Mouse (Mus musculus) adipocyte (in vitro differentiated cells): ENCODE measurements around the gene Scml2.
"Not testable (repeated sequence)": the region's sequence is repeated elsewhere in the genome, so short reads cannot be mapped to it uniquely, and the experiment has no call there.

Source experiments
- DNase-seq: peaks from one replicate; pipeline ENCODE4 v3.0.0-alpha.2; 2016; ENCODE audit warnings: low spot score

The Scml2 gene

GRCm38 (mm10) chrX:161116893-161117292 lies at the start of gene Scml2:
Scml2 (plus strand) TSS chrX:161117193.
- DNase-seq: not testable (repeated sequence)

DNA sequence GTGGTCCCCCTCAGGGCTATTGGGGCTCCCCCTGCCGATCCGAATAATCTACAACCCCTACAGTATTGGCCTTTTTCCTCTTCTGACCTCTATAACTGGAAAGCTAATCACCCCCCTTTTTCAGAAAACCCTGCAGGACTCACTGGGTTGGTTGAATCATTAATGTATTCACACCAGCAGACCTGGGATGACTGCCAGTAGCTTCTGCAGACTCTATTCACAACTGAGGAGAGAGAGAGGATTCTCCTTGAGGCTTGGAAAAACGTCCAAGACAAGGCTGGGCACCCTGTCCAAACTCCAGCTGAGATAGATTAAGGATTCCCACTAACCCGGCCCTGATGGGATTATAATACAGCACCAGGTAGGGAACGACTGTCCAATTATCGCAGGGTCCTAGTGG lies 41.4 kb upstream of the Scml2 start:
- DNase-seq: not testable (repeated sequence)

DNA sequence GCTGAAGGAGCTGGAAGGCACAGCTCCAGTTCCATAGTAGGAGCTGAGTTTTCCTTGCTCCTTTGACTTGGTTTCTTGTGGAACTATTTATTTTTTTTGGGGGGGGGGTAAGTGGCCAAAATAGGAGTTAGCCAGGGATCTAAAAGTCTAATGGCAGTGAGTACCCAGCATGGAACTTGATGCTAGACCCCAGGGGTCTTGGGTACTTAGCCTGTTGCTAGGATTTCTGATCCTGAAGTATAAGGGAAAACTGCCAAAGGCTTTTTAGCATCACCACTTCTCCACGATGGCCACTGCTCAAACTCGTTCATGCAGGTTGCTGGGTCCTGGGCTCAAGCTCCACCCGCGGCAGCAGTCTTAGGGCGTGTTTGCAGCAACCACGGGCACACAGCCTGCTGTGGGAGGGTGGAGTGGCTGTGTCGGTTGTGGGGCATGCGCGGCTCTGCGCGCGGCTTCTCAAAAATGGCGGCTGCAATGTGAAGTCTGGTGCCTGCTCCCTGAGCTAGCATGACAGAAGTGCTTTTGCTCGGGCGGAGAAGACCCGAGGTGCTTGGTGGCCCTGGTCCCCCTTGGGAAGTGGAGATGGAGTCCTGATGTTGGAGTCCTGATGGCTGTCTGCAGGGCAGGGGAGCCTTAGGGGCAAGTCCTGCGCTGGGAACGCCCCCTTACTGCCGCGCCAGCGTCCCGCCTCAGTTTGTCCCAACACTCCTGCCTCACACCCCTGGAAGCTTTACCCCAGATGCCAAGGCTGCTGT lies 45.5 kb downstream of the Scml2 start:
- peak; percentile 26 for DNase-seq

- DNase-seq: no peak
These were observed 46.0 kb downstream of the Scml2 start for GRCm38 (mm10) chrX:161163069-161163416.

GRCm38 (mm10) chrX:161287156-161287555 lies 170.2 kb downstream of the Scml2 start, which contains the start of gene Gm15262:
Gm15262 (plus strand) TSS chrX:161287456.
- not testable (repeated sequence) for DNase-seq
